Mouse (Mus musculus) kidney, embryonic 14.5 days (tissue): Measurements from ENCODE around the gene Ier2. TPM values are rescaled to one million over a fixed set of nuclear protein-coding genes. Genes with fewer than 3 reads are reported as not detected.

ENCODE experiments used
- ATAC-seq: fragments of 200-750 bp; cut with Nextera tagmentation; 2 replicates; pipeline ENCODE4 v1.8.0; 2017; ENCODE audit warnings: moderate number of reproducible peaks, mild to moderate bottlenecking, moderate TSS enrichment, moderate library complexity; ENCODE audit not compliant: low FRiP score, low TSS enrichment
- H3K27ac ChIP-seq: fragments of 300-500 bp; sonication (generic); 2 replicates; pipeline ENCODE4 v1.5.1; 2014; ENCODE audit warnings: low read depth, mild to moderate bottlenecking, low read length, moderate library complexity, mixed read lengths
- H3K27me3 ChIP-seq: fragments of 300-500 bp; sonication (generic); 2 replicates; pipeline ENCODE4 v1.6.1; 2014; ENCODE audit warnings: mild to moderate bottlenecking, low read length; ENCODE audit not compliant: control insufficient read depth, insufficient read depth
- H3K36me3 ChIP-seq: fragments of 300-500 bp; sonication (generic); 2 replicates; pipeline ENCODE4 v1.6.1; 2014; ENCODE audit warnings: low read length, mixed read lengths; ENCODE audit not compliant: control insufficient read depth, insufficient read depth
- H3K4me1 ChIP-seq: fragments of 300-500 bp; sonication (generic); 2 replicates; pipeline ENCODE4 v1.6.1; 2014; ENCODE audit warnings: low read length, mixed read lengths; ENCODE audit not compliant: control insufficient read depth, insufficient read depth
- H3K4me2 ChIP-seq: fragments of 300-500 bp; sonication (generic); replicated peaks from 2 replicates; pipeline ENCODE4 v1.6.1; 2014; ENCODE audit warnings: low read depth, mild to moderate bottlenecking, low read length
- H3K4me3 ChIP-seq: fragments of 300-500 bp; sonication (generic); 2 replicates; pipeline ENCODE4 v1.5.1; 2014; ENCODE audit warnings: mild to moderate bottlenecking, low read length
- H3K9ac ChIP-seq: fragments of 300-500 bp; sonication (generic); 2 replicates; pipeline ENCODE4 v1.6.1; 2014; ENCODE audit warnings: low read depth, mild to moderate bottlenecking, low read length, moderate library complexity
- H3K9me3 ChIP-seq: fragments of 300-500 bp; sonication (generic); 2 replicates; pipeline ENCODE4 v1.6.1; 2016; ENCODE audit warnings: low read length; ENCODE audit not compliant: control insufficient read depth
- WGBS: fragments of 180-500 bp; shearing (Covaris S2); extraction: QIAGEN DNeasy Blood & Tissue Kit; methylation state at CpG from one replicate; pipeline ENCODE4 v1.1.7; 2014; 5-methylcytosine and 5-hydroxymethylcytosine counted together
- polyA plus RNA-seq: library from polyadenylated mRNA; unstranded; fragments of >200 nt; fragmentation: Nextera tagmentation; extraction: Ambion mirVana; gene quantifications from 2 replicates; pipeline ENCODE4 v1.2.1, GENCODE M21; 2014

The Ier2 gene
- polyA plus RNA-seq, 1 experiment from 2014 or later = 81.9 TPM

GRCm38 (mm10) chr8:84639162-84640009 is 23.3 kb downstream of the Ier2 start:
- Histone ChIP-seq H3K36me3 (no peaks in the 10 kb centered on the region), H3K4me1 (peaks cover 11% of the 10 kb centered on the region; the same call in 1 of the 2 replicates), H3K27me3 (no peaks in the 10 kb centered on the region), H3K9ac (peak overlapping the region; percentile 80), H3K27ac (peak overlapping the region; percentile 89), H3K9me3 (no peaks in the 10 kb centered on the region), H3K4me3 (peak overlapping the region; percentile 57), H3K4me2 (peak overlapping the region; percentile 79)
- peak; percentile 93 for ATAC-seq
- WGBS = under 1% methylated on average over 86 of the region's 106 CpGs

- ATAC-seq = peak; percentile 40
- Histone ChIP-seq H3K27me3 (no peaks in the 10 kb centered on the region), H3K4me2 (peak overlapping the region; percentile 79), H3K9ac (peak overlapping the region; percentile 80), H3K36me3 (no peaks in the 10 kb centered on the region), H3K9me3 (no peaks in the 10 kb centered on the region), H3K4me3 (peak overlapping the region; percentile 57), H3K27ac (peak overlapping the region; percentile 89), H3K4me1 (peaks cover 11% of the 10 kb centered on the region; the same call in 1 of the 2 replicates)
- under 1% methylated on average over 48 of the region's 52 CpGs for WGBS
These were observed 24.0 kb downstream of the Ier2 start for GRCm38 (mm10) chr8:84638555-84639161.

DNA sequence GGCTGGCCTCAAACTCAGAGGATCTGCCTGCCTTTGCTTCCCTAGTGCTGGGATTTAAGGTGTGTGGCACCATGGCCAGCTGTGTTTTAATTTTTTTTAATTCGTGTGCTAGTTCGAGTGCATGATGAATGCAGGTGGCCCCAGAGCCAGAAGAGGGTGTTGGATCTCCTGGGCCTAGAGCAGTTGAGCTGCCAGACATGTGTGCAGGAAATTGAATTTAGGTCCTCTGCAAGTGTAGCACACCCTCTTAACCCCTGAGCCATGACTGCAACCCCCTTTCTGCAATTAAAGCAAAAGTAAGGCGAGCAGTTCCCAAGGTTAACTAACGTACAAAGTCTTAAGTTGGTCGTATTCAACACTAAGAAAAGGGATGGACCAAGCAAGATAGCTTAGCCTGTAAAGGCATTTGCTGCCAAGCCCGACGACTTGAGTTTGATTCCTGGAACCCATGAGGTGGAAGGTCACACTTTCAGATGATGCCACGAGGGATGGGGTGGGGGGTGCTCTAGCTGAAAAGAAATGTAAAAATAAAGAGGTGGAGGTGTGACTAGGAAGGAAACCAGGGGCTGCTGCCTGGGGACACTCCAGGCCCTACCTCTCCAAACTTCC is 24.6 kb downstream of the Ier2 start:
- Histone ChIP-seq H3K4me1 (peaks cover 11% of the 10 kb centered on the region; the same call in 1 of the 2 replicates), H3K27ac (peak overlapping the region; percentile 89), H3K9ac (peak overlapping the region; percentile 80), H3K27me3 (no peaks in the 10 kb centered on the region), H3K4me3 (peak overlapping the region; percentile 57), H3K36me3 (no peaks in the 10 kb centered on the region), H3K9me3 (no peaks in the 10 kb centered on the region), H3K4me2 (peak overlapping the region; percentile 79)
- WGBS = 24% methylated on average over 8 of the region's 8 CpGs
- no peak for ATAC-seq

GRCm38 (mm10) chr8:84636051-84636691 is 26.5 kb downstream of the Ier2 start:
- Histone ChIP-seq H3K4me1 (peaks cover 11% of the 10 kb centered on the region; the same call in 1 of the 2 replicates), H3K36me3 (no peaks in the 10 kb centered on the region), H3K9ac (0 out of 2 replicates have a peak overlapping the region, but pooled peaks have one; percentile 4), H3K4me2 (no peak overlapping the region), H3K27ac (no peak overlapping the region), H3K9me3 (no peaks in the 10 kb centered on the region), H3K4me3 (no peak overlapping the region), H3K27me3 (no peaks in the 10 kb centered on the region)
- WGBS = 82% methylated on average over 17 of the region's 17 CpGs
- ATAC-seq = no peak

- Histone ChIP-seq H3K9ac (no peak overlapping the region), H3K27me3 (no peaks in the 10 kb centered on the region), H3K4me2 (no peak overlapping the region), H3K4me1 (peaks cover 11% of the 10 kb centered on the region; the same call in 1 of the 2 replicates), H3K36me3 (no peaks in the 10 kb centered on the region), H3K27ac (no peak overlapping the region; the same call in 1 of the 2 replicates), H3K4me3 (no peak overlapping the region), H3K9me3 (no peaks in the 10 kb centered on the region)
- ATAC-seq = no peak
- 49% methylated on average over 14 of the region's 14 CpGs for WGBS
These were observed 27.1 kb downstream of the Ier2 start for GRCm38 (mm10) chr8:84635397-84636050.

GRCm38 (mm10) chr8:84634849-84635304 is 27.8 kb downstream of the Ier2 start:
- Histone ChIP-seq H3K36me3 (no peaks in the 10 kb centered on the region), H3K4me3 (no peak overlapping the region), H3K27ac (0 out of 2 replicates have a peak overlapping the region, but pooled peaks have one; percentile 11), H3K27me3 (no peaks in the 10 kb centered on the region), H3K9ac (no peak overlapping the region), H3K4me2 (no peak overlapping the region), H3K4me1 (peaks cover 11% of the 10 kb centered on the region; the same call in 1 of the 2 replicates), H3K9me3 (no peaks in the 10 kb centered on the region)
- no peak for ATAC-seq
- WGBS = 52% methylated on average over 9 of the region's 9 CpGs

DNA sequence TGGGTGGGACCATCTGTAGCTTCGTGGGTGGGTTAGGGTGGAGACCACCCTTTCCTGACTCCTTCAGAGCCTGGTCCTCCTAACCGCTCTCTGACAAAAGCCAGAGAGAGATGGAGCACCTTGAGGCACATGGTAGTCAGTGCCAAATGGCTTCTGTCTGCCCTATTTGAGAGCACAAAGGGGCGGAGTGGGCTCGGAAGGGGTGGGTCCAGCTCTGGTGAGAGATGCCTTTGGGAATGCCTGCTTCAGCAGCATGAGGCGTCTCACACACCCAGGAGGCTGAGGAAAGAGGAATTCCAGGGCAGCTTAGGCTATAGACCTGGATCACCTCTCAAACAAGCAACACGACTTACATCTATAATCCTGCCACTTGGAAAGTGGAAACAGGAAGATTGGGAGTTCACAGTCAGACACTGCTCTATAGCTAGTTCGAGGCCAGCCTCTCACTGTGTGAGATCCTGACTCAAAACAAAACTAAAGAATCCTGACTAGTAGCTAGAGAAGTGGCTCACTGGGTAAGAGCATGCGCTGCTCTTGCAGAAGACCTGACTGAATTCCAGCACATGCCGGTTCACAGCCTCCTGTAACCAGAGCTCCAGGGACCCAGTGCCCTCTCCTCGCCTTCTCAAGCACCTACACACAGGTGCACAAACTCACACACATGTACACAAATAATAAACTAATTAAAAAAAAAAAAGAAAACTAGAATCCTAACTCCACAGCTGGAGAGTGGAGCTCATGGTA is 28.6 kb downstream of the Ier2 start:
- Histone ChIP-seq H3K4me1 (peaks cover 11% of the 10 kb centered on the region; the same call in 1 of the 2 replicates), H3K27ac (no peak overlapping the region), H3K9me3 (no peaks in the 10 kb centered on the region), H3K27me3 (no peaks in the 10 kb centered on the region), H3K36me3 (no peaks in the 10 kb centered on the region), H3K9ac (no peak overlapping the region), H3K4me2 (no peak overlapping the region), H3K4me3 (no peak overlapping the region)
- WGBS = 38% methylated on average over 10 of the region's 10 CpGs
- ATAC-seq = no peak

DNA sequence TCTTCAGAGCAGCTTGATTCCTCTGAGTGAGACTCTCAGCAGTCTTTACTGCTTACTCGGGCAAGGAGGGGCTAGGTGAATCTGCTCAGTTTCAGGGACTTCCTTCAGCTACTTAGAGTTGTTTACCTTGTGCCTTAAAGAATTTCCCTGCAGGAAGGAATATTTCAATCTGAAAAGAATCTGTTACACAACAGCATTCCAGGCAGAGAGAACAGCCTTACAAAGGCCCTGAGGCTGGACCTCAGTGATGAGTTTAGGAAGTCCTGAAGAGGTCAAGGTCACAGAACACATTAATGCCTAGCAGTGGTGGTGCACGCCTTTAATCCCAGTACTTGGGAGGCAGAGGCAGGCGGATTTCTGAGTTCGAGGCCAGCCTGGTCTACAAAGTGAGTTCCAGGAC is 30.8 kb downstream of the Ier2 start:
- H3K9me3 ChIP-seq = no peaks in the 10 kb centered on the region
- H3K9ac ChIP-seq = no peak overlapping the region
- WGBS = 83% methylated on average over 4 of the region's 4 CpGs
- H3K36me3 ChIP-seq = no peaks in the 10 kb centered on the region
- peaks cover 4% of the 10 kb centered on the region; the same call in 1 of the 2 replicates for H3K4me1 ChIP-seq
- H3K27me3 ChIP-seq = no peaks in the 10 kb centered on the region
- ATAC-seq = no peak
- H3K4me3 ChIP-seq = no peak overlapping the region
- no peak overlapping the region for H3K4me2 ChIP-seq
- no peak overlapping the region for H3K27ac ChIP-seq
